Mouse (Mus musculus) kidney, postnatal 14 days (tissue): ENCODE results near the gene Fancd2.
A peak's percentile ranks its signal among the peaks of the same experiment; 100 is the strongest.

Source experiments
- DNase-seq: peaks from one replicate; pipeline ENCODE4 v3.0.0; 2022; ENCODE audit warnings: mixed read lengths

Fancd2 gene

GRCm38 (mm10) chr6:113612258-113612969 lies 80.9 kb downstream of the Fancd2 start:
- peak; percentile 51 for DNase-seq

GRCm38 (mm10) chr6:113614152-113614551 lies 82.7 kb downstream of the Fancd2 start:
- DNase-seq, result no peak

GRCm38 (mm10) chr6:113614997-113615396 lies 83.5 kb downstream of the Fancd2 start:
- DNase-seq, result no peak

GRCm38 (mm10) chr6:113615489-113615888 lies 84.0 kb downstream of the Fancd2 start:
- no peak for DNase-seq

- DNase-seq, result no peak
Observed at GRCm38 (mm10) chr6:113623386-113623785, 91.9 kb downstream of the Fancd2 start.

GRCm38 (mm10) chr6:113623941-113624751 lies 92.7 kb downstream of the Fancd2 start, which contains the start of gene Vhl:
Gene Vhl (plus strand): TSS chr6:113623959.
- DNase-seq, result peak; percentile 94

GRCm38 (mm10) chr6:113624989-113625770 lies 93.7 kb downstream of the Fancd2 start:
- peak; percentile 21 for DNase-seq

- no peak for DNase-seq
Observed at GRCm38 (mm10) chr6:113630322-113630721, 98.8 kb downstream of the Fancd2 start.

- no peak for DNase-seq
Observed at GRCm38 (mm10) chr6:113632863-113633262, 101.4 kb downstream of the Fancd2 start.

- peak; percentile 97 for DNase-seq
Observed at GRCm38 (mm10) chr6:113638302-113639040, 107.0 kb downstream of the Fancd2 start, which contains the start of gene Irak2. Gene Irak2 (plus strand): TSS chr6:113638467.

GRCm38 (mm10) chr6:113639201-113639600 lies 107.7 kb downstream of the Fancd2 start:
- peak; percentile 37 for DNase-seq

- DNase-seq, result no peak
Observed at GRCm38 (mm10) chr6:113642605-113643004, 111.1 kb downstream of the Fancd2 start.

- no peak for DNase-seq
Observed at GRCm38 (mm10) chr6:113643021-113643420, 111.5 kb downstream of the Fancd2 start.

- no peak for DNase-seq
Observed at GRCm38 (mm10) chr6:113643967-113644366, 112.5 kb downstream of the Fancd2 start.

GRCm38 (mm10) chr6:113644808-113645207 lies 113.3 kb downstream of the Fancd2 start:
- DNase-seq, result peak; percentile 79
